Mouse (Mus musculus): Measurements from ENCODE around the gene Cul9.

- TF ChIP-seq CTCF (IDR thresholded peaks at IDR 0.05; ENCODE audit: low read depth) (no peak), EP300 (IDR thresholded peaks at IDR 0.05; ENCODE audit: low read depth) (no peak)
Observed at GRCm38 (mm10) chr17:46503847-46504638, 42.1 kb downstream of the Cul9 start.
